Mouse (Mus musculus) ES-Bruce4 (cell line): Measurements from ENCODE around the gene B3galt5. TPM values are rescaled to one million over a fixed set of nuclear protein-coding genes. Genes with fewer than 3 reads are reported as not detected.

Source experiments
- H3K27ac ChIP-seq: 2 replicates; pipeline ENCODE4 v1.5.1; 2012; ENCODE audit warnings: low read length, inconsistent platforms; ENCODE audit not compliant: insufficient read depth
- H3K27me3 ChIP-seq: 2 replicates; pipeline ENCODE4 v1.6.1; 2012; ENCODE audit warnings: mild to moderate bottlenecking, low read length, inconsistent platforms; ENCODE audit not compliant: control insufficient read depth, poor library complexity, insufficient read depth, severe bottlenecking
- H3K36me3 ChIP-seq: 2 replicates; pipeline ENCODE4 v1.6.1; 2012; ENCODE audit warnings: inconsistent platforms, mild to moderate bottlenecking, low read length, moderate library complexity; ENCODE audit not compliant: control insufficient read depth, poor library complexity, insufficient read depth, severe bottlenecking
- H3K4me1 ChIP-seq: one replicate; pipeline ENCODE4 v1.8.1; 2011; ENCODE audit warnings: low read length; ENCODE audit not compliant: control insufficient read depth, insufficient read depth
- H3K4me3 ChIP-seq: 2 replicates; pipeline ENCODE4 v1.5.1; 2011; ENCODE audit warnings: low read depth, mild to moderate bottlenecking, low read length
- H3K9ac ChIP-seq: 2 replicates; pipeline ENCODE4 v1.6.1; 2012; ENCODE audit warnings: low read depth, mild to moderate bottlenecking, inconsistent platforms; ENCODE audit not compliant: poor library complexity, severe bottlenecking
- H3K9me3 ChIP-seq: replicated peaks from 2 replicates; pipeline ENCODE4 v1.6.1; 2012; ENCODE audit warnings: mild to moderate bottlenecking, low read length, inconsistent platforms; ENCODE audit not compliant: control insufficient read depth, poor library complexity, insufficient read depth, severe bottlenecking
- CTCF ChIP-seq: IDR thresholded peaks from one replicate; pipeline ENCODE4 v1.8.1; 2011; ENCODE audit warnings: low read depth, low read length
- EP300 ChIP-seq: IDR thresholded peaks from 2 replicates; pipeline ENCODE4 v1.6.1; 2011; ENCODE audit warnings: low read depth, low read length; ENCODE audit not compliant: insufficient read depth
- POLR2A ChIP-seq: IDR thresholded peaks from one replicate; pipeline ENCODE4 v1.8.1; 2011; ENCODE audit warnings: low read length; ENCODE audit not compliant: insufficient read depth
- polyA plus RNA-seq: library from polyadenylated mRNA; stranded (reverse); fragments of >200 nt; gene quantifications from 2 replicates; pipeline ENCODE4 v1.2.4, GENCODE M21; 2011; ENCODE audit warnings: low read depth; ENCODE audit not compliant: missing spikeins, insufficient read depth, insufficient read length

The B3galt5 gene
- polyA plus RNA-seq, 1 experiment = not detected

DNA sequence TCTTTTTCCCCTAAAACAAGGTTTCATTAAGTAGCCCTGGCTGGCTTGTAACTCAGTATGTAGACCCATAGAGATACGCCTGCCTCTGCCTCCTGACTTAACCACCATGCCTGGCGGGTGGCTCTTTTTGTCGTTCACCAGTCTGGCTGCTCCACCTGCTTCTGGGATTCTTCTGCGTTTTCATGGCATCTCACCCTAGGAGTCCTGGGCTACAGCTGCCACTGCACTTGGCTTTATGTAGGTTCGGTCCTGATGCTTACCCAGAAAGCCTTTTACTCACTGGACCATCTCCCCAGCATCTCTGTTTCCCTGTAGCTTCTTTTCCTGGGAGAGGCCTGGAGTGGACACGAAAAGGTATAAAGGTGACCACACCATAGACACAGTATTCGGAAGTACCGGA is 1.6 kb upstream of the B3galt5 start:
- Histone ChIP-seq H3K36me3 (no peaks in the 10 kb centered on the region), H3K27ac (no peak overlapping the region), H3K4me3 (no peak overlapping the region), H3K4me1 (no peaks in the 10 kb centered on the region), H3K9me3 (no peaks in the 10 kb centered on the region), H3K9ac (no peak overlapping the region), H3K27me3 (no peaks in the 10 kb centered on the region)
- no peak for TF ChIP-seq EP300
- TF ChIP-seq POLR2A = no peak
- TF ChIP-seq CTCF = no peak

DNA sequence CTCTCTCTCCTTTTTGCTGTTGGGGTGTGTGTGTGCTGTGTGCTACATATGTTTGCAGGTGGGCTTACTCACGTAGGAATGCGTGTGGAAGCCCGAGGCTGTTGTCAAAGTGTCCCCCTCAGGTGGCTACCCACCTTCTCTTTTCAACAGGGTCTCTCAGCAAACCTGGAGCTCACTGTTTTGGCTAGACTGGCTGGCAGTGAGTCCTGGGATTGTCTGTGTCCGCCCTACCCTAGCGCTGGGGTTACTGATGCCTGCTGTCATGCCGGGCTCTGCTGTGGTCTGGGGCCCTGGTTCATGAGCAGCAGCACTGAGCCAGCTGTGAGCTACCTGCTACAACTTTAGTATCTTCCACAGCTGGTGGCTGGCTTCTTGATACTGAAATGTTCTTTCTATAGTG is 8.9 kb downstream of the B3galt5 start:
- no peaks in the 10 kb centered on the region for H3K27me3 ChIP-seq
- H3K9me3 ChIP-seq = peaks cover 7% of the 10 kb centered on the region; the same call in 1 of the 2 replicates
- H3K36me3 ChIP-seq = no peaks in the 10 kb centered on the region
- H3K4me1 ChIP-seq = no peaks in the 10 kb centered on the region
- H3K9ac ChIP-seq = no peak overlapping the region
- TF ChIP-seq POLR2A = no peak
- no peak for TF ChIP-seq CTCF
- no peak for TF ChIP-seq EP300
- no peak overlapping the region for H3K27ac ChIP-seq
- no peak overlapping the region for H3K4me3 ChIP-seq

DNA sequence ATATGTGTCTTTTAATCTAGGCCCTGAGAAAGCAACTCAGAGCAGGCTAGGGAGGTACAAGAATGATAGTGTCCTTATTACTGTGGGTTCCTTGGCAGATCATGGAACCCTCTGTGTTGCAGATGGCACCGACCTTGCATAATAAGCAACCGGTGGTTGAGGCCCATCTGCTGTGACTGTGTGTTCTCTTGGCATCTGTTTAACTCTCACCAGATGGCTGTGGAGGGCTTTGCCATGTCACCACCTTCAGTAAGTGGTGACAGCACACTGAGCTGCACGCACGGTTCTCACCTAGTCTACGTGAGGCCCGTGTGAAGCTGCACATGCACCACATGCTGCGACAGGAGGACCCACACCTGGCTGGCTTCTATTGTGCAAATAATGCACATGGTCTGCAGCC is 14.0 kb downstream of the B3galt5 start:
- no peaks in the 10 kb centered on the region for H3K4me1 ChIP-seq
- no peak for TF ChIP-seq POLR2A
- TF ChIP-seq EP300 = no peak
- TF ChIP-seq CTCF = no peak
- H3K27ac ChIP-seq = no peak overlapping the region
- no peak overlapping the region for H3K4me3 ChIP-seq
- H3K27me3 ChIP-seq = no peaks in the 10 kb centered on the region
- H3K36me3 ChIP-seq = no peaks in the 10 kb centered on the region
- H3K9me3 ChIP-seq = peaks cover 7% of the 10 kb centered on the region; the same call in 1 of the 2 replicates
- no peak overlapping the region for H3K9ac ChIP-seq

DNA sequence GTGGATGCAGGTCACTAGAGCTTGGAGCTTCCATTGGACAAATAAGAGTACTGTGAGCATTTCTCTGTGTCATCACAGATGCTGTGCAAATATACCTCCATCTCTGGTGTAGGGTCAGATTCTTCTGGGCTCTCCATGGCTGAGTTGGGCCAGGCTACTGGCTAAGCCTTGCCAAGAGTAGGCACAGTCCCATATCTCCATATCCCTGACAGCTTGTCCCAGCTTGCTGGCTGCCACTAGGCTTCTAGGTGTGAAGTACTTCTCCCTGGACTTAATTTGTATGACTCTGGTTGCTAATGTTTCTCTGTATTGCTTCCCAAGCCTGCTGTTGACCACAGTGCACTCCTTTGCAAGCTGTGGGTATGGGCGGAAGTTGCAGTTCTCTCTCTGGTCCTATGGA is 16.5 kb downstream of the B3galt5 start:
- TF ChIP-seq EP300 (no peak), CTCF (no peak), POLR2A (no peak)

DNA sequence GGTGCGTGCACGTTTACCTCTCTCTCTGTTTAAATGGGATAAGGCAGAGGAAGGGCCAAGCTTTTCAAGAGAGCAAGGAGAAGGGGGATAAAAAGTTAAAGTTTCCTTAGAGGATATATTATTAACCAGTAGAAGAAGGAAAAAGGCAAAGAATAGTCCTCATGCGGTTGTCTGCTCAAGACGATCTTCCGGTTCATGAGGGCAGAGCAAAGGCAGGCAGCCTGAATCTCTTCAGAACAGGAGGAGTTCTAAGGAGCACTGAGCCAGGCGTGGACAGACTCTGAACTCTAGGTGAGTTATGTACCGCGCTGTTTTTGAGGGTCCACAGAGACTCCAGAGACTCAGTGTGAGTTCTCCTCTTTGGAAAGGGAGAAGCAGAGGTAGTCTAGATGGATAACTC is 22.8 kb downstream of the B3galt5 start:
- H3K9me3 ChIP-seq = no peaks in the 10 kb centered on the region
- H3K4me1 ChIP-seq = no peaks in the 10 kb centered on the region
- TF ChIP-seq EP300 = no peak
- TF ChIP-seq POLR2A = no peak
- TF ChIP-seq CTCF = no peak
- no peak overlapping the region for H3K4me3 ChIP-seq
- H3K9ac ChIP-seq = no peak overlapping the region
- H3K36me3 ChIP-seq = no peaks in the 10 kb centered on the region
- H3K27ac ChIP-seq = no peak overlapping the region
- no peaks in the 10 kb centered on the region for H3K27me3 ChIP-seq

More for the DNA sequence above, 16.5 kb downstream of the B3galt5 start:
- Histone ChIP-seq H3K4me3 (no peak overlapping the region), H3K4me1 (no peaks in the 10 kb centered on the region), H3K9ac (no peak overlapping the region), H3K9me3 (peaks cover 7% of the 10 kb centered on the region; the same call in 1 of the 2 replicates), H3K36me3 (no peaks in the 10 kb centered on the region), H3K27ac (no peak overlapping the region), H3K27me3 (no peaks in the 10 kb centered on the region)

DNA sequence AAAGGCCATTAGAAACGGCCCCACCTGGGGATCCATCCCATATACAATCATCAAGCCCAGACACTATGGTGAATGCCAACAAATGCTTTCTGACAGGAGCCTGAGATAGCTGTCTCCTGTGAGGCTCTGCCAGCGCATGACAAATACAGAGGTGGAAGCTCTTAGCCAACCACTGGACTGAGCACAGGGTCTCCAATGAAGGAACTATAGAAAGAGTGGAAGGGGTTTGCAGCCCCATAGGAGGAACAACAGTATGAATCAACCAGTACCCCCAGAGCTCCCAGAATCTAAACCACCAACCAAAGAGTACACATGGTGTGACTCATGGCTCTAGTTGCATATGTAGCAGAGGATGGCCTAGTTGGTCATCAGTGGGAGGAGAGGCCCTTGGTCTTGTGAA is 36.1 kb downstream of the B3galt5 start:
- H3K4me1 ChIP-seq = no peaks in the 10 kb centered on the region
- no peak overlapping the region for H3K27ac ChIP-seq
- no peaks in the 10 kb centered on the region for H3K36me3 ChIP-seq
- H3K27me3 ChIP-seq = no peaks in the 10 kb centered on the region
- no peak for TF ChIP-seq POLR2A
- TF ChIP-seq CTCF = no peak
- TF ChIP-seq EP300 = no peak
- H3K9me3 ChIP-seq = no peaks in the 10 kb centered on the region
- no peak overlapping the region for H3K4me3 ChIP-seq
- H3K9ac ChIP-seq = no peak overlapping the region
